Mouse (Mus musculus): ENCODE measurements around the gene Kars. TPM values are rescaled to one million over a fixed set of nuclear protein-coding genes. Genes with fewer than 3 reads are reported as not detected.

Gene Kars
- polyA plus RNA-seq, 1 experiment: not detected

GRCm38 (mm10) chr8:111943544-111943943 lies 67.6 kb downstream of the Kars start:
- H3K4me1 ChIP-seq (ENCODE audit: control insufficient read depth, insufficient read depth, low read length): peaks cover 16% of the 10 kb centered on the region
- H3K27ac ChIP-seq (ENCODE audit: insufficient read depth, low read depth, low read length): no peak overlapping the region
- no peak overlapping the region for H3K4me3 ChIP-seq (ENCODE audit: insufficient read depth, low read depth, low read length)
- TF ChIP-seq CTCF (IDR thresholded peaks at IDR 0.05; ENCODE audit: insufficient read depth, low read depth, low read length) (no peak), POLR2A (IDR thresholded peaks at IDR 0.05; ENCODE audit: insufficient read depth, low read depth, low read length) (no peak)
- WGBS: 88% methylated on average over 2 of the region's 2 CpGs

Other genes starting within 250 kb of the Kars start
- gene Cfdp1, start 157.0 kb downstream of the Kars start, polyA plus RNA-seq (2012; ENCODE audit: insufficient read depth, insufficient read length, low replicate concordance, missing spikeins): not detected in 2 replicates
- not detected in 2 replicates for gene Tmem170, start 134.6 kb downstream of the Kars start, polyA plus RNA-seq (2012; ENCODE audit: insufficient read depth, insufficient read length, low replicate concordance, missing spikeins)
- not detected in 2 replicates for gene Chst5, start 100.9 kb downstream of the Kars start, polyA plus RNA-seq (2012; ENCODE audit: insufficient read depth, insufficient read length, low replicate concordance, missing spikeins)
- gene Tmem231, start 77.4 kb downstream of the Kars start, polyA plus RNA-seq (2012; ENCODE audit: insufficient read depth, insufficient read length, low replicate concordance, missing spikeins): not detected in 2 replicates
- not detected in 2 replicates for gene Gabarapl2, start 70.6 kb downstream of the Kars start, polyA plus RNA-seq (2012; ENCODE audit: insufficient read depth, insufficient read length, low replicate concordance, missing spikeins)
- 148 TPM in 1 of 2 replicates, not detected in the other for gene Adat1, start 19.0 kb downstream of the Kars start, polyA plus RNA-seq (2012; ENCODE audit: insufficient read depth, insufficient read length, low replicate concordance, missing spikeins)
- gene Terf2ip, start 75 bp upstream of the Kars start, polyA plus RNA-seq (2012; ENCODE audit: insufficient read depth, insufficient read length, low replicate concordance, missing spikeins): not detected in 2 replicates
- not detected in 2 replicates for gene Gm6793, start 3.7 kb upstream of the Kars start, polyA plus RNA-seq (2012; ENCODE audit: insufficient read depth, insufficient read length, low replicate concordance, missing spikeins)